Mouse (Mus musculus): ENCODE measurements at regions not wholly inside any gene's neighbourhood (a gene's known extent, or its start where the extent isn't known, plus 50 kb on each side); places are given as distances from the start of the nearest gene placed in this dataset.
A peak's percentile ranks its signal among the peaks of the same experiment; 100 is the strongest.

GRCm38 (mm10) chr2:122937922-122938321, 172.9 kb downstream of the Sqor start:
- TF ChIP-seq POLR2A (IDR thresholded peaks at IDR 0.05; ENCODE audit: insufficient read depth, low read length) (no peak), EP300 (IDR thresholded peaks at IDR 0.05; ENCODE audit: insufficient read depth, low read depth, low read length) (no peak), CTCF (IDR thresholded peaks at IDR 0.05; ENCODE audit: low read depth, low read length) (peak; percentile 30)

DNA sequence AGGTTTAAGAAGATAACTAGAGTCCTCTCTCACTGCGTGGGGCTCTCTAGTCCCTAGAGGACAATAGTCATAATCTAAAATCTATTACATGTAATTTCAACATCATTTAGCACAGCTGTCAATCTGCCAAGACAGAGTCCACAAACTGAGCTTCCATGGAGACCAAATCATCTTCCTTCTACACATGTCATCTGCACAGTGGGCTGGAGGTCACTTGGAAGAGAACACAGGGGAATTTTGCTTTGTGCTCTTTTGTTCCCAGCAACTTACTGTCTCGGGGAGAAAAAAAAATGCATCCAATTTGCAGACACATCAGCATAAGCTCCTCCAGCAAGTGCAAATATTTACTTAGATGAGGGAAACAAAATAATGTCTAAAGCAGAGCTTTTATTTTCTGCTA, 179.8 kb downstream of the Sqor start:
- TF ChIP-seq CTCF (IDR thresholded peaks at IDR 0.05; ENCODE audit: low read depth, low read length): no peak
- no peak for TF ChIP-seq EP300 (IDR thresholded peaks at IDR 0.05; ENCODE audit: insufficient read depth, low read depth, low read length)
- no peak for TF ChIP-seq POLR2A (IDR thresholded peaks at IDR 0.05; ENCODE audit: insufficient read depth, low read length)
- Histone ChIP-seq H3K36me3 (ENCODE audit: control insufficient read depth, insufficient read depth, low read length, poor library complexity, severe bottlenecking) (no peaks in the 10 kb centered on the region), H3K27ac (ENCODE audit: insufficient read depth, low read length) (no peak overlapping the region), H3K9ac (ENCODE audit: low read depth, poor library complexity, severe bottlenecking) (no peak overlapping the region), H3K4me1 (ENCODE audit: control insufficient read depth, insufficient read depth, low read length) (no peaks in the 10 kb centered on the region), H3K4me3 (ENCODE audit: low read depth, low read length) (no peak overlapping the region), H3K9me3 (replicated peaks; ENCODE audit: control insufficient read depth, insufficient read depth, low read length, poor library complexity, severe bottlenecking) (peaks cover 6% of the 10 kb centered on the region; the same call in 1 of the 2 replicates), H3K27me3 (ENCODE audit: control insufficient read depth, insufficient read depth, low read length, poor library complexity, severe bottlenecking) (no peaks in the 10 kb centered on the region)

More at GRCm38 (mm10) chr2:122937922-122938321, 172.9 kb downstream of the Sqor start:
- Histone ChIP-seq H3K4me1 (ENCODE audit: control insufficient read depth, insufficient read depth, low read length) (no peaks in the 10 kb centered on the region), H3K9me3 (replicated peaks; ENCODE audit: control insufficient read depth, insufficient read depth, low read length, poor library complexity, severe bottlenecking) (no peaks in the 10 kb centered on the region), H3K27ac (ENCODE audit: insufficient read depth, low read length) (no peak overlapping the region), H3K4me3 (ENCODE audit: low read depth, low read length) (no peak overlapping the region), H3K27me3 (ENCODE audit: control insufficient read depth, insufficient read depth, low read length, poor library complexity, severe bottlenecking) (no peaks in the 10 kb centered on the region), H3K9ac (ENCODE audit: low read depth, poor library complexity, severe bottlenecking) (no peak overlapping the region), H3K36me3 (ENCODE audit: control insufficient read depth, insufficient read depth, low read length, poor library complexity, severe bottlenecking) (no peaks in the 10 kb centered on the region)

DNA sequence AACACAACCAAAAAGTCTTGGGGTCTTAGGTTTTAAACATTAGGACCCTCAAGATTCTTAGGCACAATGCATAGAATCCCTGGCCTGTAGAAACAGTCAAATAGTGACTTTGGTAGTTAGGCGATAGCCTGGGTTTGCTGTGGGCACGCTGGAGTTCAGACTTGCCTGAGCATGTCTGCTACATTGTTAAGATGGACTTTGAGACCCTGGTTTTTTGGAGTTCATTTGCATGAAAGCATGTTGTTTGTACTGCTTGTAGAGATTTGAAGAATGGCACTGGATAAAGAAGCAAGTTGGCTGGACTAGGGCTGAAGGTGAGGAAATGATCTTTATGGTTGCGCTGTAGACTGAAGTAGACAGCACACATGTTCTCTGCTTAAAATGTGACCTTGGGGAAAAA, 180.9 kb downstream of the Sqor start:
- Histone ChIP-seq H3K27ac (ENCODE audit: insufficient read depth, low read length) (no peak overlapping the region; the same call in 1 of the 2 replicates), H3K9ac (ENCODE audit: low read depth, poor library complexity, severe bottlenecking) (no peak overlapping the region)
- TF ChIP-seq POLR2A (IDR thresholded peaks at IDR 0.05; ENCODE audit: insufficient read depth, low read length) (no peak), EP300 (IDR thresholded peaks at IDR 0.05; ENCODE audit: insufficient read depth, low read depth, low read length) (no peak)

DNA sequence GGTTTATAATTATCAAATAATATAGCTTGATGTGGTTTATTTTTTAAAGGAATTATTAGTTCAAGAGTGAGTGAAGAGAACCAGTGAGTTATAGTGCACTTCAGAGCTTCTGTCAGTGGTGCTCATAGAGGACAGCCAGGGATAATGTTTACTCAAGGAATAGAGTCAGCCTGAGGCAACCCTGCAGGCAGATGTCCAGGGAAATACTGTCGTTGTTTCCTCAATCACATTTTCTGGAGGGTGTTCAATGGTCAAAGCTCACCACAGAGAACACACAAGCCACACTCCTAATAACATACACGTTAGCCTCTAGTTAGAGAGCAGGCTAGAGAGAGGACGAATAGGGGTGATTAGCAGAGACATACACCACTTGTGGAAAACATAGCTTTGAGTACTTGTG, 184.0 kb downstream of the Sqor start:
- Histone ChIP-seq H3K4me1 (ENCODE audit: control insufficient read depth, insufficient read depth, low read length) (no peaks in the 10 kb centered on the region), H3K36me3 (ENCODE audit: control insufficient read depth, insufficient read depth, low read length, poor library complexity, severe bottlenecking) (no peaks in the 10 kb centered on the region), H3K4me3 (ENCODE audit: low read depth, low read length) (no peak overlapping the region), H3K9ac (ENCODE audit: low read depth, poor library complexity, severe bottlenecking) (no peak overlapping the region), H3K9me3 (replicated peaks; ENCODE audit: control insufficient read depth, insufficient read depth, low read length, poor library complexity, severe bottlenecking) (peaks cover 6% of the 10 kb centered on the region; the same call in 1 of the 2 replicates), H3K27me3 (ENCODE audit: control insufficient read depth, insufficient read depth, low read length, poor library complexity, severe bottlenecking) (no peaks in the 10 kb centered on the region), H3K27ac (ENCODE audit: insufficient read depth, low read length) (no peak overlapping the region)
- TF ChIP-seq CTCF (IDR thresholded peaks at IDR 0.05; ENCODE audit: low read depth, low read length): no peak
- TF ChIP-seq EP300 (IDR thresholded peaks at IDR 0.05; ENCODE audit: insufficient read depth, low read depth, low read length): no peak
- TF ChIP-seq POLR2A (IDR thresholded peaks at IDR 0.05; ENCODE audit: insufficient read depth, low read length): no peak

More for the DNA sequence above, 180.9 kb downstream of the Sqor start:
- Histone ChIP-seq H3K4me3 (ENCODE audit: low read depth, low read length) (no peak overlapping the region), H3K9me3 (replicated peaks; ENCODE audit: control insufficient read depth, insufficient read depth, low read length, poor library complexity, severe bottlenecking) (peaks cover 6% of the 10 kb centered on the region; the same call in 1 of the 2 replicates), H3K36me3 (ENCODE audit: control insufficient read depth, insufficient read depth, low read length, poor library complexity, severe bottlenecking) (no peaks in the 10 kb centered on the region), H3K27me3 (ENCODE audit: control insufficient read depth, insufficient read depth, low read length, poor library complexity, severe bottlenecking) (no peaks in the 10 kb centered on the region), H3K4me1 (ENCODE audit: control insufficient read depth, insufficient read depth, low read length) (no peaks in the 10 kb centered on the region)

DNA sequence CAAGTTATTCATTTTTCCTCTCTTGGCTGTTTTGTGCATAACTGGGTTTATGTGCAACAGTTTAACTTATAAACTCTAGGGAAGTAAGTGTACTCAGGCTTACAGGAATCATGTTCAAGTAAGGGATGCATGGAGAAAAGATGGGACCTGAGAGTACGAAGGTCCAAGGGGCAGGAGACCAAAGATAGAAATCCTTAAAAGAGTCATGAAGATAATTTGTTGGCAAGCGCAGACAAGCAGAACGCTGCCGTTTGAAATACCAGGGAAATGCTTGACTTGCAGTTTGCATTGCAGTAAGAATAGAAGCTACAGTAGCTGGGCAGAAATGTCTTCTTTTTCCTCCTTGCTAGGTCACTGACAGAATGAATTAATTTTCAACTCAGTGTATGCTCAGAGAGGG, 196.7 kb downstream of the Sqor start:
- no peaks in the 10 kb centered on the region; the same call in 1 of the 2 replicates for H3K9me3 ChIP-seq (replicated peaks; ENCODE audit: control insufficient read depth, insufficient read depth, low read length, poor library complexity, severe bottlenecking)
- no peak overlapping the region for H3K9ac ChIP-seq (ENCODE audit: low read depth, poor library complexity, severe bottlenecking)
- H3K27me3 ChIP-seq (ENCODE audit: control insufficient read depth, insufficient read depth, low read length, poor library complexity, severe bottlenecking): no peaks in the 10 kb centered on the region
- no peaks in the 10 kb centered on the region for H3K36me3 ChIP-seq (ENCODE audit: control insufficient read depth, insufficient read depth, low read length, poor library complexity, severe bottlenecking)
- H3K4me3 ChIP-seq (ENCODE audit: low read depth, low read length): no peak overlapping the region
- H3K4me1 ChIP-seq (ENCODE audit: control insufficient read depth, insufficient read depth, low read length): no peaks in the 10 kb centered on the region
- no peak overlapping the region for H3K27ac ChIP-seq (ENCODE audit: insufficient read depth, low read length)
- no peak for TF ChIP-seq POLR2A (IDR thresholded peaks at IDR 0.05; ENCODE audit: insufficient read depth, low read length)
- TF ChIP-seq CTCF (IDR thresholded peaks at IDR 0.05; ENCODE audit: low read depth, low read length): no peak
- TF ChIP-seq EP300 (IDR thresholded peaks at IDR 0.05; ENCODE audit: insufficient read depth, low read depth, low read length): no peak

- no peaks in the 10 kb centered on the region for H3K9me3 ChIP-seq (replicated peaks; ENCODE audit: control insufficient read depth, insufficient read depth, low read length, poor library complexity, severe bottlenecking)
- H3K36me3 ChIP-seq (ENCODE audit: control insufficient read depth, insufficient read depth, low read length, poor library complexity, severe bottlenecking): no peaks in the 10 kb centered on the region
- H3K27me3 ChIP-seq (ENCODE audit: control insufficient read depth, insufficient read depth, low read length, poor library complexity, severe bottlenecking): no peaks in the 10 kb centered on the region
- H3K27ac ChIP-seq (ENCODE audit: insufficient read depth, low read length): no peak overlapping the region
- no peaks in the 10 kb centered on the region for H3K4me1 ChIP-seq (ENCODE audit: control insufficient read depth, insufficient read depth, low read length)
- TF ChIP-seq CTCF (IDR thresholded peaks at IDR 0.05; ENCODE audit: low read depth, low read length) (no peak), EP300 (IDR thresholded peaks at IDR 0.05; ENCODE audit: insufficient read depth, low read depth, low read length) (no peak), POLR2A (IDR thresholded peaks at IDR 0.05; ENCODE audit: insufficient read depth, low read length) (no peak)
- H3K9ac ChIP-seq (ENCODE audit: low read depth, poor library complexity, severe bottlenecking): no peak overlapping the region
- no peak overlapping the region for H3K4me3 ChIP-seq (ENCODE audit: low read depth, low read length)
Measured at GRCm38 (mm10) chr2:122968809-122969628, 204.0 kb downstream of the Sqor start.
